Mouse (Mus musculus): ENCODE measurements around the gene Fgfr2.

Fgfr2 gene

GRCm38 (mm10) chr7:130130226-130130625, 2992.9 kb downstream of the Fgfr2 start:
- DNase-seq (ENCODE audit: low spot score), result no peak

GRCm38 (mm10) chr7:130129359-130129960, 2993.7 kb downstream of the Fgfr2 start:
- DNase-seq (ENCODE audit: low spot score), result no peak

- no peak for DNase-seq (ENCODE audit: low spot score)
Observed at GRCm38 (mm10) chr7:130121507-130121906, 3001.6 kb downstream of the Fgfr2 start.

- no peak for DNase-seq (ENCODE audit: low spot score)
Observed at GRCm38 (mm10) chr7:130119466-130119865, 3003.7 kb downstream of the Fgfr2 start.

- no peak for DNase-seq (ENCODE audit: low spot score)
Observed at GRCm38 (mm10) chr7:130118726-130119125, 3004.4 kb downstream of the Fgfr2 start.

GRCm38 (mm10) chr7:130117466-130118123, 3005.6 kb downstream of the Fgfr2 start:
- no peak for DNase-seq (ENCODE audit: low spot score)

- no peak for DNase-seq (ENCODE audit: low spot score)
Observed at GRCm38 (mm10) chr7:130114436-130114835, 3008.7 kb downstream of the Fgfr2 start.
